Mouse (Mus musculus) liver, embryonic 11.5 days (tissue): ENCODE results near the gene Map3k20. TPM values are rescaled to one million over a fixed set of nuclear protein-coding genes. Genes with fewer than 3 reads are reported as not detected.

Experiments used
- ATAC-seq: fragments of 200-750 bp; cut with Nextera tagmentation; replicated peaks from 2 replicates; pipeline ENCODE4 v1.8.0; 2017; ENCODE audit warnings: moderate number of reproducible peaks, mild to moderate bottlenecking, moderate TSS enrichment, moderate library complexity; ENCODE audit not compliant: low FRiP score
- DNase-seq: peaks from one replicate; pipeline ENCODE4 v3.0.0-alpha.2; 2017; ENCODE audit warnings: low spot score
- H3K27ac ChIP-seq: fragments of 300-500 bp; sonication (generic); 2 replicates; pipeline ENCODE4 v1.5.1; 2014; ENCODE audit warnings: mild to moderate bottlenecking, low read depth, low read length, control low read depth
- H3K27me3 ChIP-seq: fragments of 300-500 bp; sonication (generic); replicated peaks from 2 replicates; pipeline ENCODE4 v1.6.1; 2014; ENCODE audit warnings: low read length, mixed read lengths; ENCODE audit not compliant: control insufficient read depth, insufficient read depth
- H3K36me3 ChIP-seq: fragments of 300-500 bp; sonication (generic); 2 replicates; pipeline ENCODE4 v1.6.1; 2014; ENCODE audit warnings: mild to moderate bottlenecking, low read length, moderate library complexity, mixed read lengths; ENCODE audit not compliant: control insufficient read depth, insufficient read depth
- H3K4me1 ChIP-seq: fragments of 300-500 bp; sonication (generic); replicated peaks from 2 replicates; pipeline ENCODE4 v1.6.1; 2014; ENCODE audit warnings: low read length, mixed read lengths; ENCODE audit not compliant: control insufficient read depth, insufficient read depth
- H3K4me2 ChIP-seq: fragments of 300-500 bp; sonication (generic); 2 replicates; pipeline ENCODE4 v1.6.1; 2014; ENCODE audit warnings: mild to moderate bottlenecking, control low read depth, moderate library complexity
- H3K4me3 ChIP-seq: fragments of 300-500 bp; sonication (generic); 2 replicates; pipeline ENCODE4 v1.5.1; 2014; ENCODE audit warnings: low read depth, low read length, control low read depth
- H3K9ac ChIP-seq: fragments of 300-500 bp; sonication (generic); 2 replicates; pipeline ENCODE4 v1.6.1; 2014; ENCODE audit warnings: low read depth, low read length, control low read depth
- H3K9me3 ChIP-seq: fragments of 300-500 bp; sonication (generic); 2 replicates; pipeline ENCODE4 v1.6.1; 2016; ENCODE audit warnings: low read length, inconsistent platforms, mixed read lengths; ENCODE audit not compliant: control insufficient read depth
- WGBS: fragments of 180-500 bp; shearing (Covaris S2); extraction: QIAGEN DNeasy Blood & Tissue Kit; methylation state at CpG from one replicate; pipeline ENCODE4 v1.1.7; 2014; 5-methylcytosine and 5-hydroxymethylcytosine counted together
- polyA plus RNA-seq: library from polyadenylated mRNA; unstranded; fragments of >200 nt; fragmentation: Nextera tagmentation; extraction: Ambion mirVana; gene quantifications from 2 replicates; pipeline ENCODE4 v1.2.1, GENCODE M21; 2014

Gene Map3k20
- polyA plus RNA-seq, 1 experiment from 2014 or later, result 12.2 TPM

- Histone ChIP-seq H3K4me1 (no peaks in the 10 kb centered on the region), H3K9ac (no peak overlapping the region), H3K4me2 (no peak overlapping the region), H3K27ac (no peak overlapping the region), H3K36me3 (no peaks in the 10 kb centered on the region; the same call in 1 of the 2 replicates), H3K4me3 (no peak overlapping the region), H3K27me3 (no peaks in the 10 kb centered on the region), H3K9me3 (no peaks in the 10 kb centered on the region)
- no peak for ATAC-seq
- no peak for DNase-seq
- 69% methylated on average over 3 of the region's 3 CpGs for WGBS
These were observed 158.5 kb downstream of the Map3k20 start for GRCm38 (mm10) chr2:72443960-72444359.

GRCm38 (mm10) chr2:72446106-72446505, 160.7 kb downstream of the Map3k20 start:
- Histone ChIP-seq H3K27me3 (no peaks in the 10 kb centered on the region), H3K27ac (no peak overlapping the region), H3K36me3 (no peaks in the 10 kb centered on the region; the same call in 1 of the 2 replicates), H3K4me3 (no peak overlapping the region), H3K9ac (no peak overlapping the region), H3K9me3 (no peaks in the 10 kb centered on the region), H3K4me2 (no peak overlapping the region), H3K4me1 (no peaks in the 10 kb centered on the region)
- ATAC-seq, result no peak
- no peak for DNase-seq
- WGBS, result 86% methylated on average over 3 of the region's 3 CpGs

- H3K4me3 ChIP-seq, result no peak overlapping the region
- 56% methylated on average over 5 of the region's 5 CpGs for WGBS
- H3K4me2 ChIP-seq, result no peak overlapping the region
- no peaks in the 10 kb centered on the region; the same call in 1 of the 2 replicates for H3K36me3 ChIP-seq
- DNase-seq, result no peak
- no peak overlapping the region for H3K27ac ChIP-seq
- no peak overlapping the region for H3K9ac ChIP-seq
- no peaks in the 10 kb centered on the region for H3K4me1 ChIP-seq
- H3K27me3 ChIP-seq, result no peaks in the 10 kb centered on the region
- no peaks in the 10 kb centered on the region for H3K9me3 ChIP-seq
- ATAC-seq, result no peak
These were observed 161.2 kb downstream of the Map3k20 start for GRCm38 (mm10) chr2:72446615-72447014.

GRCm38 (mm10) chr2:72453563-72453962, 168.1 kb downstream of the Map3k20 start:
- Histone ChIP-seq H3K27me3 (no peaks in the 10 kb centered on the region), H3K9ac (no peak overlapping the region), H3K27ac (no peak overlapping the region), H3K36me3 (no peaks in the 10 kb centered on the region), H3K4me3 (no peak overlapping the region), H3K4me2 (no peak overlapping the region), H3K4me1 (no peaks in the 10 kb centered on the region), H3K9me3 (no peaks in the 10 kb centered on the region)
- ATAC-seq (no peak), DNase-seq (no peak)
- WGBS, result 39% methylated on average over 3 of the region's 3 CpGs

GRCm38 (mm10) chr2:72456189-72456588, 170.8 kb downstream of the Map3k20 start:
- Histone ChIP-seq H3K9me3 (no peaks in the 10 kb centered on the region), H3K9ac (no peak overlapping the region), H3K27ac (no peak overlapping the region), H3K27me3 (no peaks in the 10 kb centered on the region), H3K4me2 (no peak overlapping the region), H3K36me3 (no peaks in the 10 kb centered on the region), H3K4me1 (no peaks in the 10 kb centered on the region), H3K4me3 (no peak overlapping the region)
- DNase-seq (no peak), ATAC-seq (no peak)
- WGBS, result 46% methylated on average over 1 of the region's 1 CpGs

- ATAC-seq (no peak), DNase-seq (no peak)
- Histone ChIP-seq H3K4me1 (no peaks in the 10 kb centered on the region), H3K27ac (no peak overlapping the region), H3K27me3 (no peaks in the 10 kb centered on the region), H3K4me3 (no peak overlapping the region), H3K9ac (no peak overlapping the region), H3K36me3 (no peaks in the 10 kb centered on the region), H3K9me3 (no peaks in the 10 kb centered on the region), H3K4me2 (no peak overlapping the region)
- 24% methylated on average over 7 of the region's 7 CpGs for WGBS
These were observed 179.1 kb downstream of the Map3k20 start for GRCm38 (mm10) chr2:72464376-72465014.

- ATAC-seq (no peak), DNase-seq (no peak)
- 76% methylated on average over 1 of the region's 1 CpGs for WGBS
- Histone ChIP-seq H3K36me3 (no peaks in the 10 kb centered on the region), H3K9me3 (no peaks in the 10 kb centered on the region), H3K9ac (no peak overlapping the region), H3K4me1 (peaks cover 2% of the 10 kb centered on the region; the same call in 1 of the 2 replicates), H3K27me3 (no peaks in the 10 kb centered on the region), H3K4me2 (no peak overlapping the region), H3K4me3 (no peak overlapping the region), H3K27ac (no peak overlapping the region)
These were observed 182.2 kb downstream of the Map3k20 start for GRCm38 (mm10) chr2:72467604-72468003.

GRCm38 (mm10) chr2:72471415-72472070, 186.1 kb downstream of the Map3k20 start:
- Histone ChIP-seq H3K4me3 (no peak overlapping the region), H3K9ac (no peak overlapping the region), H3K9me3 (no peaks in the 10 kb centered on the region), H3K27ac (no peak overlapping the region), H3K4me2 (no peak overlapping the region), H3K27me3 (no peaks in the 10 kb centered on the region), H3K4me1 (peaks cover 6% of the 10 kb centered on the region; the same call in 1 of the 2 replicates), H3K36me3 (no peaks in the 10 kb centered on the region)
- ATAC-seq, result no peak
- WGBS, result 65% methylated on average over 16 of the region's 16 CpGs
- no peak for DNase-seq
